Mouse (Mus musculus): ENCODE results near the gene Card6.

GRCm38 (mm10) chr15:5129111-5129805, 20.9 kb upstream of the Card6 start:
- TF ChIP-seq POLR2A (IDR thresholded peaks at IDR 0.05; ENCODE audit: low read depth, low read length) (no peak), CTCF (IDR thresholded peaks at IDR 0.05; ENCODE audit: borderline replicate concordance, insufficient read depth, low read length) (no peak)
